Mouse (Mus musculus): ENCODE results near the gene Bank1.
A peak's percentile ranks its signal among the peaks of the same experiment; 100 is the strongest.

The Bank1 gene

GRCm38 (mm10) chr3:136100973-136101500 lies 224.8 kb downstream of the Bank1 start:
- no peak for DNase-seq

DNA sequence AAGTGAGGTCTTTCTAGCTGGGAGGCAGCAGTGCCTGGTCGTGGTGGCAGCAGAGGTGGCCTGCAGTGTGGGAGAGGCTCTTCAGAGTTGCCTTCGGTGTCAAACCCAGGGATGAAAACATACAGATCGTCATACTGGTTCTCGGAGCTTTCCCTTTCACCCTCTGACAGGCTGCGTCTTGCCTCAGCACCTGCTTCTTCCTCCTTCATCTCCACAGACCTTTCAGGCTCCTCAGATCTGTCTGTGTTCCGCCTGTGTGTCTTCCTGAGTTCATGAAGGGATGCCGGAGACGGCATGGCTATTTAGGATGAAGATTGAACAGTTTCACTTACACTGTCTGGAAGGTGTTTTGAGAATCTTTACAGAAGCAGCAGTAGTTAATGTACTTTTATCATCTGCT lies 225.6 kb downstream of the Bank1 start:
- DNase-seq: no peak

DNA sequence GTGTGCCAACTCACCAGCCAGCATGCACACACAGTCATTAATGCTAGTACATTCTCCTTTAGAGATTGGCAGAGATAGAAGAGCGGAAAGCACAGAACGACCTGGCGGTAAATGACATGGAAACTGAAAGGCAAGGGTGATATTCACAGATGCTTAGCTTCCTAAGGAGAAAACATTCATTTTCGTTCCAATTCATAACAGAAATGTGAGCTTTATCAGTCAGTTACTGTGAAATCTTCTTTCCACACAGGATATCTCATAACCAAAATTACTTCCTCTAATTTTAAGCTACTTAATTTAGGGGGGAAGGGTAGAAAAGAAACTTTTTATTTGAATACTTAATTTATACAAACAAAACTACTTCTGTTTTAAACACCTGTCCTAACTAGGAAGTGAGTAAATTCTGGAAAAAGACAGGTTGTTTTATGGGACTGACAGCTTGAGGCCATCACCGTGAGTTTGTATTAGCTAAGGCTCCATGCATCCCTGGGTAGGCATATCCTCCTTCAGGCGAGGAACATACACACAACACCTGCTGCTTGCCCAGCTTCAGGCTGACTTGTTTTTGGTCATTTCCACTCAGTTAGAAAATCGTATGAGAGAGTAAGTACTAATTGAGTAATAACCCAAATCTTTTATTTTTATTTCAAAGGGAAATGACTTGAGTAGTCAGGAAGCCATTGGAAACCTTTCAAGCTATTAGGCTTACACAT lies 238.8 kb downstream of the Bank1 start:
- DNase-seq: no peak

DNA sequence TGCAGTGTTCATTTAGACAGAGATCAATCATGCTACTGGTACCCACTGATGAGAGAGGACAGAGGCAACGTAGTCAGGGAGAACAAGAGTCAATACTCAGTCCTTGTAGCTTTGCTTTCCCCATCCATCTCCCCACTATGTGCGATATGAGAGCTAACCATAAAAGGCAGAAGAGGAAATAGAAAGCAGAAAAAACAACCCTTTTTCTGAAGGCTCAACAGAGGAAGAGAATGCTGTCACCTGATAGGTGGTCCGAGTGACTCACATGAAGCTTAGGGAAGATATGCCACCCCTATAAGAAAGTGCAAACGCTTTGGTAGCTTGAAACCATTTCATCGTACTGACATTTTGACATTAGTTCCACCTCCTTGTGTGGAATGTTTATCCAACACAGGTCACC lies 239.4 kb downstream of the Bank1 start:
- no peak for DNase-seq

DNA sequence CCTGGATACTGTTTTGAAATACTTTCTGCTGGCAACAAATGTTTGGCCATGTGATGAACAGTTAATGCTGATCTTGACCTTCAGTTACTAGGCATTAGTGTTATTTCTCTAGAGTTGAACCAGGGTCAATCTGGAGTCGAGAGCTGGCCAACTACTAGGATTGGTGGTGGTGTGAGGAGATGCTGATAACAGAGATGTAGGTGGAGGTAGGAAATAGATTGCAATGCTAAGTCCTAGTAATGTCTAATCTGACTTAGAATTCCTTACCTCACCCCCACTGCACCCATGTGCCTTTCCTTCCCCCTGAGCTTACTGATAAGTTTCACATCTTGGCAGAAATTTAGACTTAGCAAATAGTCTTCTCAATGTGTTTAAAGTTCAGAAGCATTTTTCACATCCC lies 240.8 kb downstream of the Bank1 start:
- no peak for DNase-seq

DNA sequence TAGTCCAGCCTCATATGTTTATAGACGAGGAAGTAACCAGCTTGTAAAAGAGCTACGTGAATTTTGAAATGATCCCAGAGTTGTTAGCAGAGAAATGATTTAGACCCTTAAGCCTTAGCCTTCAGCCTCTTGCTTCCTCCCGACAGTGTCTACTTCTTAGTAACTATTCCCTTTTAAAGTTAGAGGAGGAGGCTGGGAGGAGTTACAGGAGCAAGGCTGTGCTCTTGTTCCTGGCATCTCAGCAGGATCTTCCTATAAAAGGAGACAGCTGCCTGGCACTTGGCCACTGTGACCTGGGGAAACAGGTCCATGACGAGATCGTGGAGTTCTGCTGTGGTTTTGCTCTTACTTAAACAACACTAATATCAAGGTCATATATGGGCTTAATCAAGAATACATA lies 241.8 kb downstream of the Bank1 start:
- DNase-seq: no peak

DNA sequence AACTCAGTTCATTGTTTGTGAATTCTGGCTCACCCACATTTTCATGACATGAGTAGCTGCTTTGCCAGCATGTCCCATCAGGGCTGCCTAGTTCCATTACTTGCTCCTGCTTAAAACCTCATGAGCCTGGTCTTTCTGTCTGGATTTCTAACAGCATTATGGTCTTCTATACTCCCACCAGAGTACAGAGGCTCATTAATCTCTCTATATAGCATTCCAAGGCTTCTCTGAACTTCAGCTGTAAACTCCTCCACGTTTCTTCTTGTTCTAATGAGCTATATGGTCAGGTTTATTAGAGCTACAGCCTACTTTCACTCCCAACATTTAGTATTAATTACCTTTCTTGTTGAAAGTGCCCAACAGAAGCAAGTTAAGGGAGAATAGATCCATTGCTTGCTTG lies 244.6 kb downstream of the Bank1 start:
- DNase-seq: no peak

DNA sequence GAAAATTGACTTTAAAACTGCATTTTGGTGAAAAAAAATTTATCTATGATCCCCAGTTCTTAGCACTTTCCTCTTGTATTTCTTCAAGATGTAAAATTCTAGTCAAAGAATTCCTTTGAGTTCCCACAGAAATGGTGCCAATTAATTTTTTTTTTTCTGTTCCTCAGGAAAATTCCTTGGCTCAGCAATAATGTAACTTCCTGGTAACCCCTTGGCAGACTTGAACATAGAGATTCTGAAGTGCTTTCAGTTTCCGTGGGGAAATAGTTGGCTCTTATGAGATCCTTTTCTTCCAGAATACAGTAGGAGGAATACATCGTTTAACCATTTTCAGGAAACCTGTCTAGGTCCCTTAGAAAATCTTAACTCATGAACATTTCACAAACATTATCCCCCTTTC lies 247.3 kb downstream of the Bank1 start:
- DNase-seq: no peak

GRCm38 (mm10) chr3:136070394-136070793 lies 255.5 kb downstream of the Bank1 start:
- no peak for DNase-seq

DNA sequence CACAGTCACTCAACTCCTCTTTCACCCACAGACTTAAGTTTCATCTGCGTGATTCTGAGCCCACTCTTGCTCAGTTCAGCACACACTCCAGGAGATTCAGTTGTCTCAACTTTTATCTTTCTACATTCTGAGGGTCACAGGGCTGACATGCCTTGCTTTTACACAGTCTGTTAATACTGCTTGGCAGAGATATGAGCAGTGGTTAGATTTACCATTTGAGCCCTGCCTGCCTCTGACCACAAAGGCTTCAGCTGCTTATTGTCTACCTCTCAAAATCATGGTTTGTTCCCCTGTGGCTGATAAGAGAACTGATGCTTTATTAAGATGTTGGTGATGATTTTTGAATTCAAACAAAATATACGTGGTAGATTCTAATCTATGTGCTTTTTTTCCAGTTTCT lies 264.0 kb downstream of the Bank1 start:
- DNase-seq: no peak

GRCm38 (mm10) chr3:136050635-136051034 lies 275.2 kb downstream of the Bank1 start:
- no peak for DNase-seq

DNA sequence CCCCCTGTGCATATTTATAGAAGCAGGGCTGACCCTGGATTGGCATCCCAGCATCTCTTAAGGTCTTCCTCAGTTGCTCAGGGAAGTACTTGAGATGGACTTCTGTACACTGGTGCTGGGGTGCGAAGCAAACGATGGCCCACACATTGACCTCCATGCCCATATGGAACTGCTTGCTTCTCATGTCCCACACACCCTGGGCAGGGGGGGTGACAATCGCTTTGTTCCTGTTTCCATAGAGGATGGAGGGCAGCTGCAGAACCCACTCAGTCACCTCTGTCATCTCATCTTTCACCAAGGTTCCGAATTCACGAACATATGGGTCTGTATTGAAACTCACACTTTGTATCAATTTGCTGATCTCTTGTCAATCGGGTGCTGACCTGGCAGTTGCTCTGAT lies 275.7 kb downstream of the Bank1 start:
- DNase-seq: no peak

- no peak for DNase-seq
Observed at GRCm38 (mm10) chr3:136048026-136048425, 277.8 kb downstream of the Bank1 start.

DNA sequence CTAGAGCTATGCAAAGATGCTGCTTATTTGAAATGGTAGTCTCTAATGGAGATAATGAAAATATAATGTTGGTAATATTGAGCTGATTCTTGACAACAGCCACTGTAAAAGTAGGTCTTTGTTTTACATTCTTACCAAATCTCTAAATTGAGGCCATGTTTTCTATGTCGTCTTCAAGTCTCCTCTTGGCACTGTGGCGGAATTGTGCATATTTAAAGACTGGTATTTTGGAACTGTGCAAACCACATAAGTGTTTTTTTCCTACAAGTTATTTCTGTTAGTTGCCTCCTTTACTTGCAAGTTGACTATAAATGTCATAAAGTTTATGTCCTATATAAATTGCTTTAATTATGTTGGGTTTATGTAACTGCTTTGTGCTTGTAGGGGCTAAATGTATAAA lies 280.5 kb downstream of the Bank1 start:
- DNase-seq: no peak

DNA sequence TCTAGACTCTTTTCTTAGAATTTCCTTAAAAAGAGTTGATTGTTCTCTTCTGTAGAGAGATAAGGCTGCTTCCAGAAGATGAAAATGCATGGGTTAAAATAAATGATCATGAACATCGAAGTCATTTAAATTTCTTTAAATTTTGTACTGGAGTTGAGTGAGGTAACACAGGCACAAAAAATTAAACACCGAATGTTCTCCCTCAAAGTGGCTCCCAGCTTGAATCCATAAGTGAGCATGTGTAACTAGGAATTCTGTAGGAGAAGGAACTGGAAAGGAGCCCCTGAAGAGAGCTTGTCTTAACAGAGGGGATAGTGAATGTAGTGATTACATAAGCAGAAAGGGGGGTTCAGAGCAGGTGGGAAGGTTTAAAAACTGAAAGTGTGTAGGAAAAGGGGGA lies 285.8 kb downstream of the Bank1 start:
- DNase-seq: no peak

DNA sequence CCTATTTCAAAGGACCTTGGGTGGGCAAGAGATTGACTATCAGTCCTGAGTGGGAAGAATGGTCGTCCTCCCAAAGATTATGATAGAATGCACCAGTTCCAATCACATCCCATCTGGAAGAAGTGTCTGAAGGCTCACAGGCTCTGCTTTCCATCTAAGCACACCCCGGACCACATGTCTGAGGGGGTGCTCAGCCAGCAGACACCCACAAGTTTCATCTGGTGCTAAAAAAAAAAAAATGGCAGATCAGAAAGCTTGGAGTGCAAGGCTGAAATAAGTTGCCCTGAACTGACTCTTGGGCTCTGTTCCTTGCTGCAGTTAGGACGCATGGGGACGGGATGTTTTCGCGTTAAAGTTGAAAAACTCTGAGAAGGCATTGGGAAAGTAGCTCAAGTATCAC lies 286.4 kb downstream of the Bank1 start:
- DNase-seq: peak; percentile 78

GRCm38 (mm10) chr3:136037254-136037653 lies 288.6 kb downstream of the Bank1 start:
- no peak for DNase-seq

DNA sequence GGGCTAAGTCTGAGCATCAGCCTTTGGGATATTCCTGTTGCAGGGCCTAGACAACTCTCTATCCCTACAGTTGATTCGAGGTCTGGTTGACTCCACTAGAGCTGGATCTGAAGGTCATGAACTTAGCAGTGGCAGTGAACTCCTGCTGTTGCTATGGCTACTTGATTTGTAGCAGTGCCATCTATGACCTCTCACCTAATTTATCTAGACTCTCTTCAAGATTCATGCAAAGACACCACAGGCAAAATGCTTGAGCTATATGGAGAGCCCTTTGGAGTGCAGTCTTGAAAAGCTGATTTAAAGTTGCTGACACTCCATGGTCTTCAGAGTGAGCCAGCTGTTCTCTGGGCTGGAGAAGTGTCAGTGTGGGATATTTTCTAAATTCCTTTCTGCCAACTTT lies 290.1 kb downstream of the Bank1 start:
- DNase-seq: no peak

DNA sequence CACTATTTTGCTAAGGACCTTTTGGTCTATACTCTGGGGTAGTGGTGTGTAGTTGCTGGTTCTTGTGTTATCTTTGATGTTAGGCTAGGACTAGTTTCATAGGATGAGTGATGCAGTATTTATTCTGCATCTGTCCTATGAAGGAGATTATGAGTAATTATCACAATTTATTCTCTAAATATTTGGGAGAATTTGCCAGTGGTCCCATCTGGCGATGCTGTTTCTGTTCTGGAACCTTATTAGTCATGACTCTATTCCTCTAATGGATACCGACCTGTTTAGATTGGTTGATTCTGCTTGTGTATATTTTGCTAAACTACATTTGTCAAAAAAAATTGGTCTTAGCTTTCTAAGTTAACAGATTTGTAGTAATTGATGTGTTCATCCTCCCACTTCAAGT lies 301.0 kb downstream of the Bank1 start:
- peak; percentile 53 for DNase-seq

DNA sequence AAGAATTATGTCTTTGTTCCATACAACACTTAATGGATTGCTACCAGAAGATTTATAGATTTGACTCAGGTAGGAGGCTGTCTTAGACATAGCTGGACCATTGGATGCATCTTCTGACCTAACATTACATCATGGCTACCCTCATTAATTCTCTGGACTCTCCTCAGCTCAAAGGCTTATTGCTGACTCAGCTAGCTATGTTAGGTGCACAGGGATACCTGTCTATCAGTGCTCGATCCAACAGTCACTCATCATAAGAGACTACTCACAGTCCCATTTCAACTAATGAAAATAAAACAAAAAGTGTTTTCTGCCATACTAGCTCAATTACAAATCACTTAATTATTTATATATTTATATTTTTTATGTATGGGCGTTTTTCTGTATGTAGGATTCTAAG lies 308.3 kb downstream of the Bank1 start:
- no peak for DNase-seq

DNA sequence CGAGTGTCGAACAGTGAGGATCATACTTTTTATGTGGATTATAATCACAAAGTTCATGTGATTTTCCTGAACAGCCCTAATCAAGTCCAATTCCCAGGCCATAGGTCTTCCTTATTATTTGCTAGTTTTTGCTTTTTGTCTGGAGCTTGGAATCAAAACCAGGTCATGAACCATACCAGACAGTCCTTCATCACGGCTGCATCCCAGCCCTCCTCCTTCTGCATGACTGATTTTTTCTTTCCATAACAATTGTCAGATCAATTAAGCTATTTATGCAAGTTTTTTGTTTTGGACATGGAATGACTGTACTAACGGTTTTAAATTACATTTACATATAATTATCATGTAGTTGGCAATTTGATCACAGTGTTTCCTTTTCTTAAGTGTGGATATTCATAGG lies 315.2 kb downstream of the Bank1 start:
- no peak for DNase-seq

DNA sequence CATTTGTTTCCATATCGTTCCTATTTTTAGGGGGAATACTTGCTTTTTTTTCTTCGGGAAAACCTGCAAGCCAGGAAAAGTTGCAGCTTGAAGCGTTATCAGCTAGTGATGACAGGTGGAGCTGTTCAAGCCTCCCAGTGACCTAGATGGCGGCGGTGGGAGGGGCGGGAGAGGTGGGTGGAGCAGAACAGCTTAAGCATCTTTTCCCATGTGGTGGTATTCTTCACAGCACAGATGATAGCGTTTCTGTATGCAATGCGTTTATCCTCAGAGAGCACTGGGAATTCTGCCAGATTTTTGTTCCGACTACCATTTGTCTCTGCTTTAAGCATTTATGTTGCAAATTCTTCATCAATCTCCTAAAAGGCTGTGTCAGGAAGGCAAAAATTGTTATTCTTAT lies 318.0 kb downstream of the Bank1 start:
- peak; percentile 91 for DNase-seq

GRCm38 (mm10) chr3:136007081-136007828 lies 318.6 kb downstream of the Bank1 start:
- no peak for DNase-seq

Data from layer of hippocampus, adult 9-11 months (tissue).